Mouse (Mus musculus): ENCODE measurements at regions not wholly inside any gene's neighbourhood (a gene's known extent, or its start where the extent isn't known, plus 50 kb on each side); places are given as distances from the start of the nearest gene placed in this dataset.

DNA sequence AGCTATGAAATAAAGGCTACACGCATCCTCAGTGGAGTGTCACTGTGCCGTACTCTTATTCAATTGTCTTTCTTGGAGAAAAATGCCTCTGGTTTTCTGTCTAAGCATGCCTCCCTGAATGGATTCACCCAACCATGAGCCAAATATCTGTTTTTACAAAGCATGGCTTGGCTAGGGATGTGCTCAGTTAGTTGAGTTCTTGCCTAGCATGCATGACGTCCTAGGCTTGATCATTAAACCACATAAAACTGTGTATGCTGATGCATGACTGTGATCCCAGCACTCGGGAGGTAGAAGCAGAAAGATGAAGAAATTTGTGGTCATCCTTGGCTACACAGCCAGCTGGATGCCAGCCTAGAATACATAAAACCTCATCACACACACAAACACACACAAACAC is 417.3 kb upstream of the Mgmt start:
- no peak for TF ChIP-seq CTCF (IDR thresholded peaks at IDR 0.05; ENCODE audit: insufficient read depth, low read length)
- no peak for TF ChIP-seq POLR2A (IDR thresholded peaks at IDR 0.05; ENCODE audit: borderline replicate concordance, extremely low read depth, low read depth, low read length)

Data from lung, adult 2 months (tissue).